Mouse (Mus musculus): ENCODE measurements around the gene Heatr3. TPM values are rescaled to one million over a fixed set of nuclear protein-coding genes. Genes with fewer than 3 reads are reported as not detected.

Heatr3 gene
- 10 to 100 TPM in 23 of 26 experiments, 1 to 10 TPM in 3; 6.6 to 45.9 (median 21.6) TPM for total RNA-seq (2018; cell fraction: chromatin; rRNA removed)
- total RNA-seq (2018; cell fraction: cytosol; rRNA removed): 10 to 100 TPM in 25 of 26 experiments, 1 to 10 TPM in 1; 9.7 to 18.5 (median 15.4) TPM
- total RNA-seq (2018; cell fraction: nucleus; rRNA removed): 10 to 100 TPM in 21 of 26 experiments, 1 to 10 TPM in 5; 5.9 to 55.5 (median 15.8) TPM
- 10.9 to 28.0 TPM (median 12.5 TPM) in 3 replicates for polyA plus RNA-seq (2018)

GRCm38 (mm10) chr8:88137748-88138484, at the start of gene Heatr3:
TSS of gene Heatr3 (plus strand) at chr8:88137855.
- Histone ChIP-seq H3K79me2 (ENCODE audit: inconsistent target) (peaks cover 23% of the 10 kb centered on the region), H3K36me3 (ENCODE audit: inconsistent target) (peaks cover 13% of the 10 kb centered on the region; the same call in 1 of the 2 replicates), H3K4me3 (ENCODE audit: inconsistent target) (peak within 1 kb of the TSS; percentile 49), H3K27ac (no peak within 1 kb of the TSS)
- WGBS (ENCODE audit: missing documents): under 1% methylated on average over 76 of the region's 79 CpGs

- H3K4me3 ChIP-seq (ENCODE audit: inconsistent target): no peak overlapping the region
- H3K79me2 ChIP-seq (ENCODE audit: inconsistent target): no peaks in the 10 kb centered on the region
- H3K27ac ChIP-seq: no peak overlapping the region
- H3K36me3 ChIP-seq (ENCODE audit: inconsistent target): no peaks in the 10 kb centered on the region
Measured at GRCm38 (mm10) chr8:88088006-88088405, 49.6 kb upstream of the Heatr3 start.

- Histone ChIP-seq H3K79me2 (ENCODE audit: inconsistent target) (no peaks in the 10 kb centered on the region), H3K36me3 (ENCODE audit: inconsistent target) (no peaks in the 10 kb centered on the region), H3K27ac (no peak overlapping the region), H3K4me3 (ENCODE audit: inconsistent target) (no peak overlapping the region)
- WGBS (ENCODE audit: missing documents): 76% methylated on average over 2 of the region's 2 CpGs
Measured at GRCm38 (mm10) chr8:88091661-88092060, 46.0 kb upstream of the Heatr3 start.

GRCm38 (mm10) chr8:88093367-88093766, 44.3 kb upstream of the Heatr3 start:
- H3K79me2 ChIP-seq (ENCODE audit: inconsistent target): no peaks in the 10 kb centered on the region
- H3K36me3 ChIP-seq (ENCODE audit: inconsistent target): no peaks in the 10 kb centered on the region
- 97% methylated on average over 4 of the region's 4 CpGs for WGBS (ENCODE audit: missing documents)
- no peak overlapping the region for H3K27ac ChIP-seq
- H3K4me3 ChIP-seq (ENCODE audit: inconsistent target): no peak overlapping the region

- H3K36me3 ChIP-seq (ENCODE audit: inconsistent target): no peaks in the 10 kb centered on the region
- WGBS (ENCODE audit: missing documents): 80% methylated on average over 4 of the region's 4 CpGs
- no peaks in the 10 kb centered on the region for H3K79me2 ChIP-seq (ENCODE audit: inconsistent target)
- no peak overlapping the region for H3K27ac ChIP-seq
- H3K4me3 ChIP-seq (ENCODE audit: inconsistent target): no peak overlapping the region
Measured at GRCm38 (mm10) chr8:88098856-88099255, 38.8 kb upstream of the Heatr3 start.

- H3K79me2 ChIP-seq (ENCODE audit: inconsistent target): no peaks in the 10 kb centered on the region
- no peaks in the 10 kb centered on the region for H3K36me3 ChIP-seq (ENCODE audit: inconsistent target)
- WGBS (ENCODE audit: missing documents): 0% methylated on average over 1 of the region's 1 CpGs
- no peak overlapping the region for H3K4me3 ChIP-seq (ENCODE audit: inconsistent target)
- no peak overlapping the region for H3K27ac ChIP-seq
Measured at GRCm38 (mm10) chr8:88099526-88099925, 38.1 kb upstream of the Heatr3 start.

GRCm38 (mm10) chr8:88109241-88109640, 28.4 kb upstream of the Heatr3 start:
- no peak overlapping the region for H3K4me3 ChIP-seq (ENCODE audit: inconsistent target)
- H3K36me3 ChIP-seq (ENCODE audit: inconsistent target): no peaks in the 10 kb centered on the region
- H3K27ac ChIP-seq: no peak overlapping the region
- 95% methylated on average over 4 of the region's 4 CpGs for WGBS (ENCODE audit: missing documents)
- no peaks in the 10 kb centered on the region for H3K79me2 ChIP-seq (ENCODE audit: inconsistent target)

GRCm38 (mm10) chr8:88118456-88119036, 19.1 kb upstream of the Heatr3 start, which contains the start of gene Cnep1r1:
TSS of gene Cnep1r1 (plus strand) at chr8:88118769.
- Histone ChIP-seq H3K36me3 (ENCODE audit: inconsistent target) (peaks cover 11% of the 10 kb centered on the region), H3K79me2 (ENCODE audit: inconsistent target) (peaks cover 47% of the 10 kb centered on the region), H3K4me3 (ENCODE audit: inconsistent target) (peak within 1 kb of the TSS; percentile 92), H3K27ac (peak within 1 kb of the TSS; percentile 24; the same call in 1 of the 2 replicates)
- WGBS (ENCODE audit: missing documents): under 1% methylated on average over 49 of the region's 49 CpGs

GRCm38 (mm10) chr8:88119076-88119475, 18.6 kb upstream of the Heatr3 start:
- 2% methylated on average over 11 of the region's 11 CpGs for WGBS (ENCODE audit: missing documents)
- Histone ChIP-seq H3K4me3 (ENCODE audit: inconsistent target) (peak overlapping the region; percentile 92), H3K27ac (peak overlapping the region; percentile 24; the same call in 1 of the 2 replicates)

GRCm38 (mm10) chr8:88124850-88125249, 12.8 kb upstream of the Heatr3 start:
- Histone ChIP-seq H3K79me2 (ENCODE audit: inconsistent target) (peaks cover 45% of the 10 kb centered on the region), H3K4me3 (ENCODE audit: inconsistent target) (no peak overlapping the region), H3K36me3 (ENCODE audit: inconsistent target) (peaks cover 24% of the 10 kb centered on the region), H3K27ac (no peak overlapping the region)
- 96% methylated on average over 2 of the region's 2 CpGs for WGBS (ENCODE audit: missing documents)

More at GRCm38 (mm10) chr8:88119076-88119475, 18.6 kb upstream of the Heatr3 start:
- Histone ChIP-seq H3K79me2 (ENCODE audit: inconsistent target) (peaks cover 53% of the 10 kb centered on the region), H3K36me3 (ENCODE audit: inconsistent target) (peaks cover 13% of the 10 kb centered on the region)

GRCm38 (mm10) chr8:88129397-88129796, 8.3 kb upstream of the Heatr3 start:
- H3K4me3 ChIP-seq (ENCODE audit: inconsistent target): no peak overlapping the region
- H3K79me2 ChIP-seq (ENCODE audit: inconsistent target): no peaks in the 10 kb centered on the region; the same call in 1 of the 2 replicates
- 98% methylated on average over 3 of the region's 4 CpGs for WGBS (ENCODE audit: missing documents)
- peaks cover 54% of the 10 kb centered on the region for H3K36me3 ChIP-seq (ENCODE audit: inconsistent target)
- no peak overlapping the region for H3K27ac ChIP-seq

GRCm38 (mm10) chr8:88130754-88131317, 6.8 kb upstream of the Heatr3 start:
- Histone ChIP-seq H3K36me3 (ENCODE audit: inconsistent target) (peaks cover 54% of the 10 kb centered on the region), H3K27ac (no peak overlapping the region), H3K79me2 (ENCODE audit: inconsistent target) (no peaks in the 10 kb centered on the region; the same call in 1 of the 2 replicates), H3K4me3 (ENCODE audit: inconsistent target) (no peak overlapping the region)
- WGBS (ENCODE audit: missing documents): 96% methylated on average over 7 of the region's 7 CpGs

- Histone ChIP-seq H3K36me3 (ENCODE audit: inconsistent target) (peaks cover under 1% of the 10 kb centered on the region; the same call in 1 of the 2 replicates), H3K27ac (no peak overlapping the region), H3K4me3 (ENCODE audit: inconsistent target) (no peak overlapping the region; the same call in 1 of the 2 replicates), H3K79me2 (ENCODE audit: inconsistent target) (peaks cover 23% of the 10 kb centered on the region)
- 67% methylated on average over 3 of the region's 3 CpGs for WGBS (ENCODE audit: missing documents)
Measured at GRCm38 (mm10) chr8:88139256-88139655, 1.6 kb downstream of the Heatr3 start.

- Histone ChIP-seq H3K36me3 (ENCODE audit: inconsistent target) (no peaks in the 10 kb centered on the region), H3K27ac (no peak overlapping the region), H3K4me3 (ENCODE audit: inconsistent target) (no peak overlapping the region), H3K79me2 (ENCODE audit: inconsistent target) (peaks cover 23% of the 10 kb centered on the region)
- WGBS (ENCODE audit: missing documents): 82% methylated on average over 3 of the region's 3 CpGs
Measured at GRCm38 (mm10) chr8:88141629-88142028, 4.0 kb downstream of the Heatr3 start.
